Mouse (Mus musculus) bone marrow macrophage, adult 2 months (primary cell): ENCODE results near the gene Olfr1509.

ENCODE experiments used
- CTCF ChIP-seq: IDR thresholded peaks from 2 replicates; pipeline ENCODE4 v1.5.1; 2012; ENCODE audit warnings: low read depth, mild to moderate bottlenecking, low read length, moderate library complexity
- POLR2A ChIP-seq: IDR thresholded peaks from 2 replicates; pipeline ENCODE4 v1.6.1; 2012; ENCODE audit warnings: mild to moderate bottlenecking, low read depth, low read length, borderline replicate concordance

- TF ChIP-seq POLR2A (no peak), CTCF (no peak)
These were observed 15.1 kb upstream of the Olfr1509 start for GRCm38 (mm10) chr14:52427686-52428085.
